Mouse (Mus musculus) embryonic fibroblast, embryonic 13.5 days (primary cell): ENCODE measurements around the gene Mgp.

Experiments
- CTCF ChIP-seq: IDR thresholded peaks from 2 replicates; pipeline ENCODE4 v1.5.1; 2011; ENCODE audit warnings: mild to moderate bottlenecking, control low read depth, low read length, moderate library complexity, borderline replicate concordance; ENCODE audit not compliant: insufficient read depth
- POLR2A ChIP-seq: IDR thresholded peaks from 2 replicates; pipeline ENCODE4 v1.6.1; 2011; ENCODE audit warnings: low read depth, mild to moderate bottlenecking, control low read depth, low read length, moderate library complexity

DNA sequence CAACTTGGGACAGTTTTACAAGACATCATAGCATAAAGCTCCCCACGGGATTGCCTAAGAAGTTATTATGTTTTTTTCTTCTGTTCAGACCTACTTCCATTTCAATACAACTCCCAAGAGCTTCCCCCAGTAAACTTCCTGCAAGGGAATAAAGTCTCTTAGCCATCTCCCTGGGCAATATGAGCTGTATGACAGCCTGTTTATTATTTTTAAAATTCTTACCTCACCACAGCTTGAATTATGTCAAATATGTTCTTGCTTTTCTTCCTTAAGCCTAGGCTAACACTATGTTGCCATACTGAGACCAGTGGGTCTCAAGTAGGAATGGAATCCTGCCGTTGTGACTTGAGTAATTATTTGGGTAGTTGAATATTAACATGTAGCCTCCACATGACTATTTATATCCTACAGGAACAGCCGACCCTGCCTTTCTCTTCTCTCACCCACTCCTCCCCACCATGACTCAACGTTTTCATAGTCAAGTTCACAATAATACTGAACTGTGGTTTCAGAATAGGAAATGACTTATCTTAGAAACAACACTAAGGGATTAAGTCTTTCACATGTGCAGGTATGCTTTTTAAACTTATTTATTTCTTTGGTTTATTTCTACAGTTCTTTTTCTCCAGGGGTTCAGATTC is 24.9 kb upstream of the Mgp start:
- TF ChIP-seq CTCF (no peak), POLR2A (0 out of 2 replicates have a peak, but pooled peaks have one; percentile 20)
